Mouse (Mus musculus): ENCODE data around the gene Spocd1.

Spocd1 gene

DNA sequence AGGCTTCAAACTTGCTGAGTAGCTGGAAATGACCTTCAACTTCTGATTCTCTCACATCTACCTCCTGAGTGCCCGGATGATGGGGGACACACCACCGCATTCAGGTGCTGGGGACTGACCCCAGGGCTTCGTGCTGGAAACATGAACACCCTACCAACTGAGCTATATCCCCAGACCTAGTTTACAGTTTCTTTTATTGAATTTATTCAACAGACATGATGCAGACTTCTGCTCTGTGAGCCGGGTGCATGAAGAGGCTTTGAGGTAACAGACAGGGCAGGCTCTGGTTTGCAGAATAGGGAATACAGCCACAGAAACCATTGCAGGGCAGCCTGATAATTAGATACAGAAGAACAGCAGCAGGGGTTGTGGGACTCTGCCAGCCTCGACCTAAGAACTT, 10.6 kb upstream of the Spocd1 start:
- no peak for DNase-seq (ENCODE audit: low read depth in 1 of 2, low spot score in 2 of 2)

DNA sequence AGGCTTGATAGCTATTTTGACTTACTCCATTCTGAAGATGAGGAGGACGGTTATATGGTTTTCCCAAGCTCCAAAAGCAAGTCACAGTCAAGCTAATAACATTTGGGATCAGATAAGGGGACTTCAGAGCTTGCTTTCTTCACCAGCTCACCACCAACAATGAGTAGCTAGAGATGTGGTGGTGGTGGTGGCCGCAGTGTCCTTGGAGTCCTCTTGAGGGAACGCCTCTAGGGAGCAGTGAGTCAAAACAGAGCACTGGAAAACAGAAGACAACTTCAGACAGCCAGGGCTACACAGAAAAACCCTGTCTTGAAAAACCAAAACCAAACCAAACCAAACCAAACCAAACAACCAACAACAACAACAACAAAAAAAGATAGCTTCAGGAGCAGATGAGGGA, 10.1 kb upstream of the Spocd1 start:
- no peak for DNase-seq (ENCODE audit: low read depth in 1 of 2, low spot score in 2 of 2)

DNA sequence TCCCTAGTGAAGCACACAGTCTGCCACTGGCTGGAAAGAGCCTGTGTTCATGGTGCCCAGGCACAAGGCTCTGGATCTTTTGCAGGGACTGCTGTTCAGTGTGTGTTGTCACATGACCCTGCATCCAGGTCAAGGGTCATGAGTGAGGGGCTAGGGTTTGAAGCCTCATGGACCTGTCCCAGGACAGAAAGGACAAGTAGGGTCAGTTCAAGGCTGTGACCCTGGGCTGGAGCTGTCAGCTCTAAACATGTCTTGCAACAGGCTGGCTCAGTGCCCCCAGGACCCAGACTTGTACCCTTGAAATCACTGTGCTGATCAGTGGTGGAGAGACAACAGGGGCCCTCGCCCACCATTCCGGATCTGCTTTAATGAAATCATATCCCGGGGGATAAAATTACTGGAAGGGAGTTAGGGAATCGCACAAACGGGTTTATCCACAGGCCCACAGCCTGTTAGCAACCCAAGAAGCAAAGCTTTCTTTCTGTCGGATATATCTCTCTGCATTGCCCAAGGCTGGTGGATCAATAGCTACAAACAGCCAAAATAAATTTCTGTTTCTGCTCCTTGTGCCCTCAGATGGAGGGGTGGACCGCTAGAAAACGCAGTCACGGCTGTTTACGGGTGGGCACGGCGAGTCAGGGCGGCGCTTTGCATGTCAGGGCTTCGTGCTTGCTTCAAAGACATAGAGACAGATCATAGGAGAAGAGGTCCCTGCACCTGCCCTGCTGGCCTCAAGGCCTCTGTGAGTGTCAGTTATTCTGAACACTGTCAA, 8.3 kb upstream of the Spocd1 start:
- no peak for DNase-seq (ENCODE audit: low read depth in 1 of 2, low spot score in 2 of 2)

DNA sequence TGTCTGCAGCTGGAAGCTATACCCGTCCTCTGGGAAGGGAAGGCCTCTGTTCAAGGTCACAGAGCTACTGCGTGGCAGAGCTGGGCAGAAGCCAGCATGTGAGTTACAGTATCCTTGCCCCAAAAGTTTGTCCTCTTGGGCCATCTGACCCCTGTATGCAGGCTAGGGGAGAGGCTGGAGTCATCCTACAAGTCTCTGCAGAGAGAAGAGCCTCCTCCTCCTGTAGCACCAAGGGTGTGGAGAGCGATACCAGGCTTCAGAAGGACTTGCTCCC, 7.8 kb upstream of the Spocd1 start:
- DNase-seq (ENCODE audit: low read depth in 1 of 2, low spot score in 2 of 2) = no peak

DNA sequence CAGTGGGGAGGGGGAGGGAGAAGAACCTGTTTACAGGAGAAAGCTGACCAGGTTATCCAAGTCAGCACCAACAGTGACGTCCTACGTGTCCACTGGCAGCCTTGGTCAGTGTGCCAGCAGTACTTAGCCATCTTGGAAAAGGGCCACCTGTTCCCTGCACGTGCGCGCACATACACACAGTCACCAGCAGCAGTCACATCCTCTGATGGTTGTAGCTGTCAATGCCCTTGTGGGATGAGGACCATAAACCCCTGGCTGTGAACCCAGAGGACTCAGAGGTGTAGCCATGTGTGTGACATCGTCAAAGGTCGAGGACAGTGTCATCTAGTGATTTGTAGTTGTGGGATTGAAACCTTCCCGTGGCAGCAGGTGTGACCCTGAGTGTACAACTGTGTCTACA, 4.9 kb upstream of the Spocd1 start:
- no peak for DNase-seq (ENCODE audit: low read depth in 1 of 2, low spot score in 2 of 2)

DNA sequence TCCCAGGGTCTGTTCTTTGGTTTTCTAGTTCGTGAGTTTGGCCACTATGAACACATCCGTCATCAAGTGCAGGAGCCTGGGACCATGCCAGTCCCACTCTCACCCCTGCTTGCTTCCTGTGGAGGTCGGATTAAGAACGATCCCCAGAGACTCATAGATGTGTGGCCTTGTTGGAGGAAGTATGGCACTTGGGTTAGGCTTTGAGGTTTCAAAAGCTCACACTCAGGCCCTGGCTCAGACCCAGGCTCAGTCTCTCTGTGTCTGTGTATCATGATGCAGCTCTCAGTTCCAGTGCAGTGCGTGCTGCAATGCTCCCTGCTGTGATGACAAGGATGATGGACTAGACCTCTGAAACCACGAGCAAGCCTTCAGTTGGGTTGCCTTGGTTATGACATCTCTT, 4.4 kb upstream of the Spocd1 start:
- DNase-seq (ENCODE audit: low read depth in 1 of 2, low spot score in 2 of 2) = no peak

DNA sequence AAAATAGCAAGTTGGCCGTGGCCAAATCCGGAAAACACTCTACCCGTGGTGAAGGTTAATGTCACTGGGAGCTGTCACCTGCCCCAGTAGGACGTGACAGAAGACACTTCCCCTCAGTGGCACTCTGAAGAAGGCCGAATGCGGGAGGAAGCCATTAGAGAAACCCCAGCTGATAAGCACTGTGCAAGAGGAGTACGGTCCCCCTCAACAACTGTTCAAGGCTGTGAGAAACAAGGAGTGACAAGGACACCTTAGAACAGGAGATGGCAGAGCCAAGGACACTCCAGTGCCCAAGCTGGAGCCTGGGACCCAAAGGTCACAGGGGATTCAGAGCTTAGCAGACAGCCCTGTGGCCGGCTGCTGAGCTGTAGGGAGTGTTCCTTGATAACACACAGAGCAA, 2.5 kb upstream of the Spocd1 start:
- no peak for DNase-seq (ENCODE audit: low read depth in 1 of 2, low spot score in 2 of 2)

DNA sequence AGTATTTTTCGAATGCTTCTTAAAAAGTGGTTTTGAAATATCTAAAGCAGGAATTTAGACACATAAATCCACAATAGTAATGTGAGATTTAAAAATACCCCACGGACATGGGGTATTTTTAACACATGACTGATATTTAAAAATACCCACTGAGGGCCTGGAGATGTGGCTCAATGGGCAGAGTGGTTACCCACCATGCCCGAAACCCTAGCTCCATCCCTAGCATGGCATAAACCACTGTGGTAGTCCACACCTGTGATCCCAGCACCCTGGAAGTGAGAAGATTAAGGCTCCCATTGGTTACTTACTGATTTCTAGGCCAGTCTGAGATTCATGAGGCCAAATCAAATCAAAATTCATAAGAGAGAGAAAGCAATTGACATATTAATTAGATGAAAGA, 2.0 kb upstream of the Spocd1 start:
- no peak for DNase-seq (ENCODE audit: low read depth in 1 of 2, low spot score in 2 of 2)

DNA sequence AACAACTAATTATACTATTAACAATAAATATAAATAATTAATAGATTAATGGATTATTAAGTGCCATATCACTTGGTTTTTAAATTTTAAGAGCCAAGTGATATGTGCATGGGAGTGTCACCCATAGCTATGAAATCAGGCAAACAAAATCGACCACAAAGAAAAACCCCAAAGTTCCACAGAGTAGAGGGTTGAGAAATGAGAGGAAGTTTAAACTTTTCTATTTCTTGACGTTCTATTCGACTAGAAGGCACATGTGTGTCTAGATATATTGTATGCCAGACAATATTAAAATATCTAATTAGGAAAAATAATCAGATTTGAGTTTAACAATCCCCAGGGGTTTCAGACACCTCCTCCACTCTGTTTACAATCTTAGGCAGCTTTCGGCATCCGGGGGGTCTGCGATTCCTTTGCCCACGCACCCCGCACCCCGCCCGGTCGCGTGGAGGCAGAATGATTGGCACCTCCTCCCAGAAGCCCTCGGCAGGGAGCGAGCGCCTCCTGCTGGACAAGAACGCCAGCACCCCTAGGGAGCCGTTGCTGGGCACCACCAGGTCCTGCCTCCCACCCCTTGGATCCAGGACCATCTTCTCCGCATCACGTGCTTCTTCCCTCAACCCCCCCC, 811 bp upstream of the Spocd1 start:
- DNase-seq (ENCODE audit: low read depth in 1 of 2, low spot score in 2 of 2) = peak; percentile 27 to 74

DNA sequence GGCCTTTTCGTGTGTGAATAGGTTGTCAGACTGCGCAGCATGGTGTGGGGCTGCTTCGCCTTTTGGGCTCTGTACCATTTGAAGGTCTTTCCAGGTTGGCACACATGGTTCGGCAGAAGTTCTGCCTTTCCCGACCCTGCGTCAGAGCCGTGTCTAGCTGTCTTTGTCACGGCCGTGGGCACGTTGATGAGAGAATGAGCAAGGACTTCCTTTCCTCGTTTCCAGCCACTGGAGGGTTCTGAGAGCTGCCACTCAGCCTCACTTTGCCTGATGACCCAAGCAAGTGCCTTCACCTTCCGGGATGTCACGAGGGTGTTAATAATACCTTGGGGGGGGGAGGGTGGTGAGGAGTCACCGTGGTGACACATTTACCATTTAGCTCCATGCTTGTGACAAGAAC, 4.6 kb downstream of the Spocd1 start:
- DNase-seq (ENCODE audit: low read depth in 1 of 2, low spot score in 2 of 2) = no peak

DNA sequence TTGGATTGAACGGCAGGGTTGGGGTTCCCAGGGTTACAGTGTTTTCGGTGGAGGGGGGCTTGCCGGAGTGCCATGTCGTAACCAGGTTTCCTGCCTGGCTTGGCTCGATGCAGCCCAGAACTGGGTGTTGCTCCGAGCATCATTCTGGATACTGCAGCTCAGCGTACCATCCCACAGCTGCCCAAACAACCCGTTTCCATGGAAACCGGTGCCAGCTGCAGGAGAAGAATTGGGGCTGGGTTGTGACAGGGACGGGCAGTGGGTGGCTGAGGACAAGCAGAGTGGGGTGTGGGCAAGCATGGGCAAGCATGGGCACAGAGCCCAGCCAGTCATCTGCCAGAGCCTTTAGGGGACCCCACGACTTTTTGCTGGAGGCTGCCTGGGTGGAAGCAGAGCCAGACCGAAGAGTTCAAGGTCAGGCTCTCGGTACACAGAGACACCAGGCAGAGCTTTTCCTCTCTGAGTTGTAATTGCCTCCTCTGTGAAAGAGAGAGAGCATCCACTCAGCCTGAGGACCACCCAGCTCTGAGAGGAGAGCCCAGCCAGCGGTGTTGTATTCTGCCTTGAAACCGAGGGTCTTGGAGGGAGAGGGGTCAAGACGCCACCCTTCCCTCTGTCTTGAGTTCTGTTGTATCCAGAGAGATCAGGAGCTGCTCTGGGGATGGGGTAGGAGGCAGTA, 5.3 kb downstream of the Spocd1 start:
- no peak for DNase-seq (ENCODE audit: low read depth in 1 of 2, low spot score in 2 of 2)

DNA sequence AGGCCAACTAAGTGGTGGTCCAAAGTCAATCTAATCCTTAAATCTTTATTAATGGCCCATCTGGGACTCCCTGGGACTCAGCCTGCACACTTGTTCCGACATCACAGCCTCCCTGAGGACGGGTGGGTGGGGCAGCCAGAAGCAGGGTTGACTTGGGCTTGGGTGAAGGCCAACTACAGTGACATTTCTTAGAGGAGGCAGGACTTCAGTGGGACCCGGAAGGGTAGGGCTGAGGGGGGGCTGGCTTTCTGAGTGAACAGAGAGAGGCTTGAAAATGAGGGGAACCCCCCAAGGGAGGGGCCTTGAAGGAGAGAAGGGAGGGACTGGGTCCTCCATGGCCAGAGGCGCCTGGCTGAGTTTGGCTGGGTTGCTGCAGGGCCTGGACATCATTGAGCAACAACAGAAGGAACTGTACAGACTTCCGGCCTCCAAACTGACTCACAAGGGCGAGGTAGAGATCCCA, 22.3 kb downstream of the Spocd1 start:
- peak; percentile 64 to 75 for DNase-seq (ENCODE audit: low read depth in 1 of 2, low spot score in 2 of 2)

DNA sequence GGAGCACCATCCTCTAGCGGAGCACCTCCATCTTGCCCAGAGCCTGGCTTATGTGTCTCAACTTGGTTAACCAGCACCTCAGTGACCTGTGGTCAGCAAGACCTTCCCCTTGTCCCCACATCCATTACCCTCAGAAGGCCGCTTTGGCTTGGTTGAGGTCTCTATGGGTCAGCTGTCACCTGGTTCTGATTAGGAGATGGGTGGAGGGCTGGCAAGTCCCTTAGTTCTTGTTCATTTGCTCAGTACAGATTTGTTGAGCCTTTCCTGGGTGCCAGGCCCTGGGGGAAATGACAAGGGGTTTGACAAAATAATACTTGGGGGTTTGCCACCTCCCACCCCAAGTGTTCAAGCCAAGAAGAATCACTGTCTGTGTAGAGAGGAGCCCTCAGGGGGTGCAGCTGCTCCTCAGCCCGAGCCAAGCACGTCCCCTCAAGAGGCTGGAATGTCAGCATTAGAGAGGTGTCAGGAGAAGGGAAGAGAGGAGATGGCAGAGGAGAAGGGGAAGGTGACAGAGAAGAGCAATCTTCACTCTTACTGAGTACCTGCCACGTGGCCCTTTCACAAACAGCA, 23.3 kb downstream of the Spocd1 start:
- no peak for DNase-seq (ENCODE audit: low read depth in 1 of 2, low spot score in 2 of 2)

DNA sequence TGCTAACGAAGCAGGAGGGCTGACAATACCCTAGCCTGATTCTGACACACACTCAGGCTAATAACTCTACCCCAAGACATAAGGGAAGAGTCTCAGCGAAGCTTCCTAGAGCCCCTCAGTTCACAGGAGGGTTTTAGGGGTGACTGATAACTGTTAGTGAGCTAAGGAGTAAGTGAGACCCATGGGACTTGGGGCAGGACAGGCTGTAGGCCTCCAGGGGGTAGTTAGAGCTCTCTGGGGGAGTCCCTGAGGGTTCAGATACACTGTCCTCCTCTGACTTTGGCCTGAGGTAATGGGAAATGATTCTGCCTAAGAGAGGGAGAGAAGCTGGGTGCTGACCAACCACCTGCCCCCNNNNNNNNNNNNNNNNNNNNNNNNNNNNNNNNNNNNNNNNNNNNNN, 25.5 kb downstream of the Spocd1 start:
- DNase-seq (ENCODE audit: low read depth in 1 of 2, low spot score in 2 of 2) = no peak

DNA sequence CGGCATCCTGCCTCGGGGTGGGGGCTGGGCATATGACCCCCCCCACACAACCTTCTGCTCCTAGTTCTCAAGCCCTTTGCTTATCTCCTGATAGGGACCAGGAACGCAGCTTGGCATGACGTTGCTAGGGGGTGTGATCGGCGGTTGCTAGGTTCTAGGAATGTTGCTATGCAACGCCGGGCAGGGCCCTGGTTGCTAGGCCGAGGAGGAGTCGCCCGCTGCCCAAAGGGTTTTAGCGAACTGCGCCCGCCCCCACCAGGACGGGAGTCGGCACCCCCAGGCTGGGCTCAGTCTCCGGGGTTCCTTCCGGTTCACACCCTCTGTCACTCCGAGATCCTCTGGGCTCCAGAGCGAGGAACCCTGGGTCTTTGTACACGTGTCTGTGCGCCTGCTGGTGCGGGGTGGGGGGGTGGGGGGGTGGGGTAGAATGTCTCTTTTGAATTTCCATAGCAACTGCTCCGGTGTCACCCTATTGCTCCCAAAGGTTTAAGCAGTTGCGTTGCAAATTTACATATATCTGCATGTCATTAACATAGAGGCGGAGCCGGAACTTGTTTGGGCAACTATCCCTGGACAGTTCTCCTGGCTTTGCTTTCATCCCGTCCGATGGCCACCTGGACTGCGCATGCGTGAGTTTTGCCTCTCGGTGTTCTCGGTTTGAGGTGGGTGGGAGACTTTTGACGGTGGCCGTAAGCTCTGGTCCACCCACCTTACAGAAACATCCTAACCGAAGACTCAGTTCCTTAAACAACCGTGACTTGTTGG, 31.3 kb downstream of the Spocd1 start:
- peak in 1 of 2 experiments; percentile 26 for DNase-seq (ENCODE audit: low read depth in 1 of 2, low spot score in 2 of 2)

DNA sequence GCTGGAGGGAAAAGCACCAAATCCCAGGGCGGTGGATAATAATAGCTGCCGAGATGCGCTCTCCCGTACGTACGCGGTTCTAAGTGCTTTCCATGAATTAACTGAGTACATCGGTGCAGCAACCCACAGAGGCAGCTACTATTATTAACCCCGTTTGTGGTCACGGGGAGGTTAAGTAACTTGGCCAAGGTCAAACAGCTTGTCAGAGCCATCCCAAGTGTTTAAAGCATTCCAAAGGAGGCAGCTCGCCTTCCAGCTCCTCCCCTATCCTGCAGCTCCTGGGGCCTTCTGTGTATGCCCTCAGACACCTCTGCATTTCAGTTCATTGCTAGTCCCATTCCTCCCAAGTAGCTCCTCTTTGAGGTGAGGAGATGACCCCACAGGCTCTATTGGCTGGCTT, 36.2 kb downstream of the Spocd1 start:
- DNase-seq (ENCODE audit: low read depth in 1 of 2, low spot score in 2 of 2) = no peak

DNA sequence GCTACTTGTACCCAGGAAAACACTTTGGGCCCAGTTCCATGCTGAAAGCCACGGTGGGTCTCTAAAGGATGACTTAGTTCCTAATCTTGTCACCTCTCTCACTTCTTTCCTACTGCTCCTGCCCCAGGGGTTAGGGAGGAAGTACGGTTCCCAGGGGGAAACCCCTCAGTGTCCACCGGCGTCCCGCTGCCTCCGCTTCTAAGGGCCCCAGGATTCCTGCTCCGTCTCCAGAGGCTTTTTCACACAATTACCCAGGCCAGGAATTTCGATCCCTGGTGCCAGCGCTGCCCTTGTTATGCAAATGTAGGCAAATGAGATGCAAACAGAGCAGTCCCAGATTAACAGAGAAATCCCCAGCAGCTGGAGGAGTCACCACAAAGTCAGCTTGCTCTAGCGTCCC, 37.2 kb downstream of the Spocd1 start:
- DNase-seq (ENCODE audit: low read depth in 1 of 2, low spot score in 2 of 2) = no peak

DNA sequence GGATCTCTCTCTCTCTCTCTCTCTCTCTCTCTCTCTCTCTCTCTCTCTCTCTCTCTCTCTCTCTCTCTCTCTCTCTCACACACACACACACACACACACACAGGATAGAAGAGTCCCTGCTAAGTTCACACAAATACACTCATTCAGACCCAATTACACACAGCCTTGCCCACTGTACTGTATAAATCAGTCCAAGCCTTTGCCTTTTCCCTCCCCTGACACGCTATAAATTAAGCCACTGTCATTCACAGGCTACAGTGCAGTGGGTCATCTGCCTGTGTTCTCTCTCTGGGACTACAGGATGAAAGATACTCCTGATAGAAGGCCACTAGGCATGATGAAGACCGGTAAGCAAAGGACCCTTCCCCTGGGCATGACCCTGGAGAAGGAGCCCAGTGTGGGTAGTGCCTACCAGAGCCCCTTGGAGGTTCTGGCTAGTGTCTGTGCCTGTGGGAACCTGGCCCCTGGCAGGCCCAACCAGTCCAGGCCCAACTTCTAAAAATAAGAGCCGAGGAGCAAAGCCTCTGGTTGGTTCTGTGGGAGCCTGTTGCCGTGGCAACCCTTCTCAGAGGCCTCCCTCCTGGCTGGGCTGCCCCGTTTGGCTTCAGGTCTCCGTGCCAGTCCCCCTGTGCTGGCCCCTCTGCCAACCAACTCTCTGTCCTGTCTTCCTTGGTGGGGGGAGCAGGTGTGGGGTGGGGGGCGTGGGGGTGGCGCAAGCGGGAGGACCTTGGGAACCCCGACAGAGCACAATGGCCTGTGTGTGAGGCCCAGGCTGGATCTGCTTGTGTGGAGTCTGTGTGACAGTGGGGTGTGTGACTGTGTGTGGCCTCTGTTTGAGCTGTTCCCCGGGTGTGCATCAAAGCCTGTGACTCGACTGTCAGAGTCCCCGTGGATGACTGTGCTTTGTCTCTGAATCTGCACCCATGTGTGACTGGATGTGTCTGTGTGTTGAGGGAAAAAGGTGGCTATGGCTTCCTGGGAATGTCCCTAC, 38.3 kb downstream of the Spocd1 start:
- DNase-seq (ENCODE audit: low read depth in 1 of 2, low spot score in 2 of 2) = no peak

DNA sequence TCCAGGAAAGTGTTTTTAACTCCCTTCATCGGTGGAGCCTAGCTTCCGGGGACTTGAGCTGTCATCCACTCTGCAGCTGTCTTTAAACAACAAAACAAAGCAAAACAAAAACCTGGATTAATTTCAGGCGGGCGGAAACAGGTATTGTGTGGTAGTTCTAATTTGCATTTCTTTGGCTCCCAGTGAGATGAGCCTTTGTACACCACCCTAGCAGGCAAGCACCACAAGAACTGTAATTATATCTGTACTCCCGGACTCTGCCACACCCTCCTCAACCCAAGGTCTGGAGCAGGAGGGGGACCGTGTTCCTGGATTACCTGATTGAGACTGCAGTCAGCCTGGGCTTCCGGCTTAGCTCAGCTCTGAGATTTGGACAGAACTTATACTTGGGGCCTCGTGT, 41.1 kb downstream of the Spocd1 start:
- no peak for DNase-seq (ENCODE audit: low read depth in 1 of 2, low spot score in 2 of 2)

DNA sequence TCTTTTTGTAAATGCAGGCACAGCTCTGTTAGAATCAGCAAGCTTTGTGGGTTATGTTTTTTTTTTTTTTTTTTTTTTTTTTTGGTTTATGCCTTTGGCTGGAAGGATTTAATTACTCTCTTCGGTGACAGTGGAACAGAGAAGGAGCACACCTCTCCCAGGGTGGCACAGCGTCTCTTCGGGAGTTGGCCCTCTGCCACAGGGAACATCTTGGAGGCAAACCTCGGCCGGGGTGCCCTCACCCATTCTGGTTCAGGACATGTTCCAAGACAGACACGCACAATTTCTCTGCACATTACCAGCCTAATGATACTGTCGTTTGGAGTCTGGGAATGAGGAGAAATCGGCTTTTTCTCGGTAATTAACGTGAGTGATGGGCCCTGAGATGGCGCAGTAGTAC, 41.8 kb downstream of the Spocd1 start:
- no peak for DNase-seq (ENCODE audit: low read depth in 1 of 2, low spot score in 2 of 2)
